Comparison of ENCODE assay signal across 19 mouse cellular contexts in genomic region chr13:52013182-52013581, GRCm38 (mm10).
DNase-seq lines count a peak whose midpoint lies in the region; ATAC-seq and TF ChIP-seq lines count a peak whose summit lies in the region.
"Had no signal": no experiment of that assay in that cellular context is flagged by ENCODE, and none has a peak within 500 bp of the region (broad histone marks: within the 10 kb centered on the region; RNA-seq: fewer than 3 reads in every experiment).

No protein-coding gene starts in this region.

- H3K36me3 ChIP-seq in liver, embryonic 16.5 days (ENCODE audit: control insufficient read depth, insufficient read depth), result no peaks in the 10 kb centered on the region
- H3K36me3 ChIP-seq in liver, embryonic 12.5 days, result no peaks in the 10 kb centered on the region
- no peaks in the 10 kb centered on the region for H3K36me3 ChIP-seq in intestine, embryonic 15.5 days
- H3K36me3 ChIP-seq in small intestine, adult 2 months (ENCODE audit: control insufficient read depth, insufficient read depth, low read length), result no peaks in the 10 kb centered on the region
- H3K36me3 ChIP-seq in stomach, postnatal 0 days (ENCODE audit: control insufficient read depth, insufficient read depth, low read length), result no peaks in the 10 kb centered on the region
- H3K36me3 ChIP-seq: embryonic facial prominence, embryonic 12.5 days; heart, embryonic 10.5 days had no signal

- WGBS in liver, embryonic 16.5 days (ENCODE audit: insufficient replicate concordance), result 50% methylated on average over 1 of the region's 1 CpGs
- 62% methylated on average over 1 of the region's 1 CpGs for WGBS in liver, embryonic 12.5 days (ENCODE audit: insufficient replicate concordance)
- WGBS in intestine, embryonic 15.5 days, result 59% methylated on average over 1 of the region's 1 CpGs
- 26% methylated on average over 1 of the region's 1 CpGs for WGBS in small intestine, adult 2 months
- WGBS in stomach, postnatal 0 days, result 43% methylated on average over 1 of the region's 1 CpGs

- no peak overlapping the region for H3K27ac ChIP-seq in liver, embryonic 16.5 days (ENCODE audit: low read length)
- no peak overlapping the region for H3K27ac ChIP-seq in liver, embryonic 12.5 days
- peak overlapping the region; percentile 32; the same call in 1 of the 2 replicates for H3K27ac ChIP-seq in intestine, embryonic 15.5 days
- peak overlapping the region; percentile 32; the same call in 1 of the 2 replicates for H3K27ac ChIP-seq in small intestine, adult 2 months (ENCODE audit: insufficient read depth, low read depth, low read length)
- no peak overlapping the region for H3K27ac ChIP-seq in stomach, postnatal 0 days (replicated peaks)
- H3K27ac ChIP-seq: embryonic facial prominence, embryonic 12.5 days; heart, embryonic 10.5 days had no signal

- no peak for TF ChIP-seq EP300 in stomach, postnatal 0 days (optimal IDR thresholded peaks at IDR 0.05)

- H3K9ac ChIP-seq in liver, embryonic 16.5 days (ENCODE audit: low read depth, low read length), result no peak overlapping the region
- no peak overlapping the region for H3K9ac ChIP-seq in liver, embryonic 12.5 days
- no peak overlapping the region for H3K9ac ChIP-seq in intestine, embryonic 15.5 days
- H3K9ac ChIP-seq in stomach, postnatal 0 days (ENCODE audit: low read length), result no peak overlapping the region
- H3K9ac ChIP-seq: embryonic facial prominence, embryonic 12.5 days had no signal

- H3K4me1 ChIP-seq in liver, embryonic 16.5 days (ENCODE audit: control insufficient read depth, low read depth, low read length), result no peaks in the 10 kb centered on the region
- H3K4me1 ChIP-seq in liver, embryonic 12.5 days, result 0 out of 2 replicates have a peak, but pooled peaks cover 6% of the 10 kb centered on the region
- peaks cover 24% of the 10 kb centered on the region for H3K4me1 ChIP-seq in intestine, embryonic 15.5 days (replicated peaks)
- peaks cover 18% of the 10 kb centered on the region for H3K4me1 ChIP-seq in small intestine, adult 2 months (ENCODE audit: control insufficient read depth, insufficient read depth, insufficient read length, low read length)
- no peaks in the 10 kb centered on the region for H3K4me1 ChIP-seq in stomach, postnatal 0 days (replicated peaks; ENCODE audit: control insufficient read depth, insufficient read depth)

- H3K9me3 ChIP-seq in liver, embryonic 16.5 days (replicated peaks; ENCODE audit: control insufficient read depth, low read length), result no peaks in the 10 kb centered on the region
- H3K9me3 ChIP-seq in liver, embryonic 12.5 days (replicated peaks), result no peaks in the 10 kb centered on the region
- H3K9me3 ChIP-seq in intestine, embryonic 15.5 days, result no peaks in the 10 kb centered on the region
- H3K9me3 ChIP-seq in stomach, postnatal 0 days (ENCODE audit: control insufficient read depth, low read length), result no peaks in the 10 kb centered on the region
- H3K9me3 ChIP-seq: embryonic facial prominence, embryonic 12.5 days; heart, embryonic 10.5 days had no signal

- no peak for TF ChIP-seq POLR2A in small intestine, adult 2 months (IDR thresholded peaks at IDR 0.05; ENCODE audit: low read depth, low read length)

- TF ChIP-seq CTCF in small intestine, adult 2 months (IDR thresholded peaks at IDR 0.05; ENCODE audit: extremely low read depth, insufficient read length, insufficient replicate concordance, low read depth, low read length), result no peak
- TF ChIP-seq CTCF in stomach, postnatal 0 days (IDR thresholded peaks at IDR 0.05; ENCODE audit: low read depth), result no peak

- no peaks in the 10 kb centered on the region for H3K27me3 ChIP-seq in liver, embryonic 16.5 days (ENCODE audit: control insufficient read depth, insufficient read depth, low read depth, low read length)
- no peaks in the 10 kb centered on the region for H3K27me3 ChIP-seq in liver, embryonic 12.5 days (replicated peaks)
- no peaks in the 10 kb centered on the region for H3K27me3 ChIP-seq in intestine, embryonic 15.5 days (replicated peaks)
- H3K27me3 ChIP-seq in small intestine, adult 2 months (ENCODE audit: control insufficient read depth, insufficient read depth, low read length), result no peaks in the 10 kb centered on the region
- no peaks in the 10 kb centered on the region for H3K27me3 ChIP-seq in stomach, postnatal 0 days (ENCODE audit: control insufficient read depth, insufficient read depth, low read length)
- H3K27me3 ChIP-seq: embryonic facial prominence, embryonic 12.5 days had no signal

- no peak overlapping the region for H3K4me3 ChIP-seq in liver, embryonic 16.5 days (ENCODE audit: low read depth, low read length)
- H3K4me3 ChIP-seq in liver, embryonic 12.5 days, result no peak overlapping the region
- no peak overlapping the region for H3K4me3 ChIP-seq in intestine, embryonic 15.5 days (replicated peaks)
- H3K4me3 ChIP-seq in small intestine, adult 2 months (ENCODE audit: low read depth, low read length), result no peak overlapping the region
- no peak overlapping the region for H3K4me3 ChIP-seq in stomach, postnatal 0 days (ENCODE audit: low read depth, low read length)
- H3K4me3 ChIP-seq: embryonic facial prominence, embryonic 12.5 days; heart, embryonic 10.5 days had no signal

- H3K4me2 ChIP-seq in liver, embryonic 16.5 days (ENCODE audit: low read depth, low read length), result no peak overlapping the region
- no peak overlapping the region for H3K4me2 ChIP-seq in liver, embryonic 12.5 days
- H3K4me2 ChIP-seq in intestine, embryonic 15.5 days (replicated peaks), result no peak overlapping the region
- H3K4me2 ChIP-seq in stomach, postnatal 0 days (replicated peaks; ENCODE audit: low read depth), result no peak overlapping the region
- H3K4me2 ChIP-seq: embryonic facial prominence, embryonic 12.5 days had no signal

- peak; percentile 64; the same call in 1 of the 2 replicates for ATAC-seq in liver, embryonic 16.5 days (ENCODE audit: low read depth)
- no peak for ATAC-seq in liver, embryonic 12.5 days
- peak; percentile 52; the same call in 1 of the 2 replicates for ATAC-seq in intestine, embryonic 15.5 days
- peak; percentile 67 for ATAC-seq in stomach, postnatal 0 days (ENCODE audit: low FRiP score, low TSS enrichment)
- ATAC-seq in megakaryocyte, adult 5-6 weeks (ENCODE audit: poor library complexity, severe bottlenecking), result no peak
- ATAC-seq: forebrain, embryonic 16.5 days had no signal

- DNase-seq in stomach, postnatal 0 days (ENCODE audit: low spot score), result peak; percentile 49
- no peak for DNase-seq in ovary, postnatal 36 days (ENCODE audit: low spot score)
- DNase-seq in kidney, adult 18-20 months, result no peak
- DNase-seq: adrenal gland, postnatal 14 days; cerebellum, adult 11-12 months; cerebellum, adult 9-10 months; cerebellum, postnatal 25 days; gastrocnemius, postnatal 10 days; heart, adult 18-20 months; heart, postnatal 10 days; heart, postnatal 4 days had no signal

Comparison
In these comparisons a context has a peak if more than half of its experiments do, and no peak if none do; other contexts are left out.
1. ATAC-seq: peak in liver, embryonic 16.5 days (single experiment), intestine, embryonic 15.5 days (single experiment) and stomach, postnatal 0 days (single experiment); none in liver, embryonic 12.5 days (single experiment) and megakaryocyte, adult 5-6 weeks (single experiment).
2. H3K27ac ChIP-seq: peak in intestine, embryonic 15.5 days (single experiment) and small intestine, adult 2 months (single experiment); none in liver, embryonic 16.5 days (single experiment), liver, embryonic 12.5 days (single experiment) and stomach, postnatal 0 days (single experiment).